Mouse (Mus musculus) heart, postnatal 0 days (tissue): ENCODE measurements around the gene Pitx2. TPM values are rescaled to one million over a fixed set of nuclear protein-coding genes. Genes with fewer than 3 reads are reported as not detected.

Source experiments
- ATAC-seq: fragments of 200-750 bp; cut with Nextera tagmentation; 2 replicates; pipeline ENCODE4 v1.8.0; 2017; ENCODE audit warnings: low read depth, moderate number of reproducible peaks, moderate library complexity; ENCODE audit not compliant: insufficient read depth
- DNase-seq: peaks from one replicate; pipeline ENCODE4 v3.0.0-alpha.2; 2016; ENCODE audit warnings: low spot score
- H3K27ac ChIP-seq: fragments of 300-500 bp; sonication (generic); 2 replicates; pipeline ENCODE4 v1.5.1; 2014; ENCODE audit warnings: low read depth, mild to moderate bottlenecking
- H3K27me3 ChIP-seq: fragments of 300-500 bp; sonication (generic); 2 replicates; pipeline ENCODE4 v1.6.1; 2014; ENCODE audit warnings: low read length, mixed read lengths; ENCODE audit not compliant: control insufficient read depth, insufficient read depth
- H3K36me3 ChIP-seq: fragments of 300-500 bp; sonication (generic); replicated peaks from 2 replicates; pipeline ENCODE4 v1.6.1; 2014; ENCODE audit warnings: low read length, mixed read lengths; ENCODE audit not compliant: control insufficient read depth, insufficient read depth
- H3K4me1 ChIP-seq: fragments of 300-500 bp; sonication (generic); 2 replicates; pipeline ENCODE4 v1.6.1; 2014; ENCODE audit warnings: antibody characterized with exemption; ENCODE audit not compliant: control insufficient read depth, insufficient read depth
- H3K4me2 ChIP-seq: fragments of 300-500 bp; sonication (generic); 2 replicates; pipeline ENCODE4 v1.6.1; 2014; ENCODE audit warnings: low read depth, mild to moderate bottlenecking, low read length, moderate library complexity
- H3K4me3 ChIP-seq: fragments of 300-500 bp; sonication (generic); 2 replicates; pipeline ENCODE4 v1.5.1; 2014; ENCODE audit warnings: low read depth, low read length
- H3K9ac ChIP-seq: fragments of 300-500 bp; sonication (generic); replicated peaks from 2 replicates; pipeline ENCODE4 v1.6.1; 2014; ENCODE audit warnings: low read depth, low read length, mixed read lengths
- H3K9me3 ChIP-seq: fragments of 300-500 bp; sonication (generic); replicated peaks from 2 replicates; pipeline ENCODE4 v1.6.1; 2016; ENCODE audit warnings: low read length; ENCODE audit not compliant: control insufficient read depth
- CTCF ChIP-seq: IDR thresholded peaks from 2 replicates; pipeline ENCODE4 v1.5.1; 2016; ENCODE audit warnings: antibody characterized with exemption, control low read depth, low read depth
- EP300 ChIP-seq: IDR thresholded peaks from 2 replicates; pipeline ENCODE4 v1.6.1; 2016; ENCODE audit warnings: antibody characterized with exemption, low read depth
- WGBS: fragments of 180-500 bp; shearing (Covaris S2); extraction: QIAGEN DNeasy Blood & Tissue Kit; methylation state at CpG from one replicate; pipeline ENCODE4 v1.1.7; 2014; 5-methylcytosine and 5-hydroxymethylcytosine counted together
- polyA plus RNA-seq: library from polyadenylated mRNA; unstranded; fragments of >200 nt; fragmentation: Nextera tagmentation; extraction: Ambion mirVana; gene quantifications from 2 replicates; pipeline ENCODE4 v1.2.1, GENCODE M21; 2015
- total RNA-seq: library from RNA; depleted of rRNA; stranded (reverse); fragments of >200 nt; gene quantifications from 2 replicates; pipeline ENCODE4 v1.2.3, GENCODE M21; 2014; ENCODE audit warnings: low replicate concordance; rRNA removed

Gene Pitx2
- total RNA-seq (3.9 and 4.1 TPM in 2 replicates), polyA plus RNA-seq (11.7 and 13.0 TPM in 2 replicates)

DNA sequence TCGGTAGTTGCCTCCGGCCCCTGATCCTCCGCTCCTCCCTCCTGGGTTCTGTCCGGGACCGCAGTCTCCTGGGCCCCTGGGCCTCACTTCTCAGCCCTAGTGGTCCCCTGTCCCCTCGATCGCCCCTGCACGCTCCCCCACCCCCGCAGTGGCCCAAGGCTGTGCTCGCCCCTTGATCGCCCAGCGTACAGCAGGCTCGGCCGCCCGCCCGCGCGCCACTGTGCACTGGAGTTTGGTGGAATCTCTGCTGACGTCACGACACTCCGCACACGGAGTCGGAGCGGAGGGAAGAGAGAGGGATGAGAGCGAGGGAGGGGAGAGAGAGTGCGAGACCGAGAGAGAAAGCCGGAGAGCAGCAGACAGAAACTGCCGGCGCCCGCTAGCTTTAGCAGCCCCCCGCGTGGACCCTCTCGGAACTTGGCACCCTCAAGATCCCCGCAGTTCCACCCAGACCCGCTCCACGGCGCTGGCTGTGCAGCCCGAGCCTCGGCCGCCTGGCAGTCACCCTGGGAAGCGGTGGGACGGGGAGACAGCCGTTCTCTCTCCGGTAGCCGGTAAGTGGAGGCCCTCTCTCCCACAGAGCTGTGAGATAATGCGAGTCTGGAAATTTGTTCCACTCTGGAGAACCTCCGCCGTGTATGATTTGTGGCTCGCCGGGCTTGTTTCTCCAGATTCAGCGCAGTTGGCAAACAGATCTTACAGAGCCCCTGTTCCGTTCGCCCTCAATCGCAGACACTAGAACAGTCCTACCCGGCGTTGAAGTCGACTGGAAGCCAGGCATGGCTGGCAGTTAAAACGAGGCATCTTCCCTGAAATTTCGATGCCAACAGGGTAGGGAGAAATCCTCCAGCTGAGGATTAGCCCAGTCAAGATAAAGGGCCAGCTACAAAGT lies at the start of gene Pitx2:
Gene Pitx2, plus strand, starts transcription at position 270 of the 892 bp plus-strand sequence.
- no peak for DNase-seq
- H3K9ac ChIP-seq, result no peak within 1 kb of the TSS
- H3K27ac ChIP-seq, result no peak within 1 kb of the TSS
- 1% methylated on average over 58 of the region's 60 CpGs for WGBS
- peak; percentile 25; the same call in 1 of the 2 replicates for ATAC-seq
- peak within 1 kb of the TSS; percentile 35 for H3K4me3 ChIP-seq
- H3K4me1 ChIP-seq, result 0 out of 2 replicates have a peak, but pooled peaks cover 11% of the 10 kb centered on the region
- TF ChIP-seq EP300 (no peak), CTCF (no peak)
- H3K36me3 ChIP-seq, result no peaks in the 10 kb centered on the region
- peak within 1 kb of the TSS; percentile 54 for H3K4me2 ChIP-seq
- peaks cover 95% of the 10 kb centered on the region for H3K27me3 ChIP-seq
- no peaks in the 10 kb centered on the region for H3K9me3 ChIP-seq

- TF ChIP-seq EP300, result no peak
- Histone ChIP-seq H3K4me3 (no peak overlapping the region), H3K36me3 (no peaks in the 10 kb centered on the region), H3K27me3 (no peaks in the 10 kb centered on the region), H3K27ac (no peak overlapping the region), H3K4me1 (no peaks in the 10 kb centered on the region), H3K4me2 (no peak overlapping the region), H3K9ac (no peak overlapping the region), H3K9me3 (no peaks in the 10 kb centered on the region)
- DNase-seq, result no peak
- no peak for ATAC-seq
- WGBS, result 86% methylated on average over 2 of the region's 2 CpGs
These were observed 49.7 kb upstream of the Pitx2 start for GRCm38 (mm10) chr3:129150001-129150400.

DNA sequence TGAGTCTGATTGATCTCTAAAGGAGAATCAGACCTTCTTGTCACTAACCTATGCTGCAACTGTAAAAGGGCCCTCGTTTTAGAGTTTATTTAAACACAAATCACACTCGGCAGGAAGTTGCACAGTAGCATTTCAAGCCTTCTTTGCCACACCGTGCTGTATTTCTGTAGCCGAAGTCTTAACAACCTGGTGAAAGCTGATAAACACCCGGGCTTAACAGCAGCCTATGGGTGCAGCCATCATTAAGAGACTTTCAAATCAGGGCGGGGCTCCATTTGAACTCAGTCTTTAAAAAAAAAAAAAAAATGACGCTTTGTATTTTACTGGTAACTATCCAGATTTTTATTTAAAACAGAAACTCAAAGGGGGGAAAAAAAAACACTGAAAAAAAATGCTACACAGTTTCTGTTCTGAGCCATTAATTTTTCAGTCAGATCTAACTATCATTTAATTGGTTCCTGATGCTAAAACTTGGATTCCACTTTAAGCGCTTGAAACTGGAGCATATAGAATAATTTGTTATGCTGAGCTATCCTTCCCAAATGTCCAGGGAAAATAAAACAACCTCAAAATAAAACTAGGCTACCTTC lies 48.5 kb upstream of the Pitx2 start:
- no peaks in the 10 kb centered on the region for H3K27me3 ChIP-seq
- H3K9ac ChIP-seq, result no peak overlapping the region
- H3K4me1 ChIP-seq, result no peaks in the 10 kb centered on the region
- no peak overlapping the region for H3K27ac ChIP-seq
- no peaks in the 10 kb centered on the region for H3K36me3 ChIP-seq
- ATAC-seq (no peak), DNase-seq (no peak)
- WGBS, result 27% methylated on average over 8 of the region's 8 CpGs
- 0 out of 2 replicates have a peak overlapping the region, but pooled peaks have one; percentile 3 for H3K4me2 ChIP-seq
- TF ChIP-seq CTCF, result no peak
- TF ChIP-seq EP300, result no peak
- H3K4me3 ChIP-seq, result no peak overlapping the region
- H3K9me3 ChIP-seq, result no peaks in the 10 kb centered on the region

- no peaks in the 10 kb centered on the region for H3K9me3 ChIP-seq
- H3K27ac ChIP-seq, result no peak overlapping the region
- no peak overlapping the region for H3K4me2 ChIP-seq
- H3K36me3 ChIP-seq, result no peaks in the 10 kb centered on the region
- no peaks in the 10 kb centered on the region for H3K27me3 ChIP-seq
- no peaks in the 10 kb centered on the region for H3K4me1 ChIP-seq
- TF ChIP-seq EP300 (no peak), CTCF (no peak)
- DNase-seq (no peak), ATAC-seq (no peak)
- 54% methylated on average over 9 of the region's 9 CpGs for WGBS
- H3K9ac ChIP-seq, result no peak overlapping the region
- no peak overlapping the region for H3K4me3 ChIP-seq
These were observed 40.8 kb upstream of the Pitx2 start for GRCm38 (mm10) chr3:129158812-129159370.

DNA sequence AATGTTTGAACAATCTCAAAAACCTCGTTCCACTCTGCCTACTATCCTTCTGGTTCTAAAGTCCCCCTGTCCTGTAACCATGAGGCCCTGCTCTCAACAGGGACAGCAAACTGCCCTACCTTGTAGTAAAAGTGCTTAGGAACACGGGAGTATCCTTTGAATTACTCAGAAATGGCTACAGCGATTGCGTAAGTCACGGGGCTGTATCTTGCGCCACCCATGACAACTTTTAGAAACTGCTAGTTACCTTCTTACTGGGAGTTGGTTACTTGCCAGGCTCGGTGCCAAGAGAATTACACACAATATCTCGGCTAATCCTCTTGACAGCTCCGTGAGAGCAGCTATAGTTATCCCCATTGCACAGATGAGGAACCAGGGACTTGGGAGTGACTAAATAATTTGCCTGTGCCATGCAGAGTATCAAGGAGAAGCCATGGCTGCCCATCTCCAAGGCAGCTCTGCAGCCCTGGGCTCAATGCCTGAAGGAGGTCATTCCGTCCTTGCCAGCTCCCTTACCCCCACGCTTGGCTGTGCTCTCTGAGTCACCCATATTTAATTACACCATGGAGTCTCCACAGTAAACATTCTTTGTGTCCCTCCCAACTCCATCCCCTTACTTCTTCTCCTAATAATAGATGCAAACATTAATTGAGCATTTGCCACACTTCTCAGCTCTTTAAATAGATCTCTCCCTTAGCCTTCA lies 38.2 kb upstream of the Pitx2 start:
- no peak overlapping the region for H3K4me2 ChIP-seq
- no peak for ATAC-seq
- H3K27ac ChIP-seq, result no peak overlapping the region

More for the DNA sequence above, 38.2 kb upstream of the Pitx2 start:
- H3K4me3 ChIP-seq, result no peak overlapping the region
- no peaks in the 10 kb centered on the region for H3K4me1 ChIP-seq
- H3K9me3 ChIP-seq, result no peaks in the 10 kb centered on the region
- 69% methylated on average over 11 of the region's 11 CpGs for WGBS
- no peaks in the 10 kb centered on the region for H3K36me3 ChIP-seq
- no peak overlapping the region for H3K9ac ChIP-seq
- TF ChIP-seq CTCF (no peak), EP300 (no peak)
- no peak for DNase-seq
- H3K27me3 ChIP-seq, result no peaks in the 10 kb centered on the region
